Mouse (Mus musculus) kidney, embryonic 16.5 days (tissue): Measurements from ENCODE around the gene Fbxo31. TPM values are rescaled to one million over a fixed set of nuclear protein-coding genes. Genes with fewer than 3 reads are reported as not detected.

Source experiments
- ATAC-seq: fragments of 200-750 bp; cut with Nextera tagmentation; 2 replicates; pipeline ENCODE4 v1.8.0; 2017; ENCODE audit warnings: moderate TSS enrichment; ENCODE audit not compliant: low FRiP score, low TSS enrichment
- H3K27ac ChIP-seq: fragments of 300-500 bp; sonication (generic); 2 replicates; pipeline ENCODE4 v1.5.1; 2014; ENCODE audit warnings: low read length
- H3K27me3 ChIP-seq: fragments of 300-500 bp; sonication (generic); 2 replicates; pipeline ENCODE4 v1.6.1; 2014; ENCODE audit warnings: low read length, control low read depth, mixed read lengths; ENCODE audit not compliant: insufficient read depth
- H3K36me3 ChIP-seq: fragments of 300-500 bp; sonication (generic); 2 replicates; pipeline ENCODE4 v1.6.1; 2014; ENCODE audit warnings: low read length, control low read depth, mixed read lengths; ENCODE audit not compliant: insufficient read depth
- H3K4me1 ChIP-seq: fragments of 300-500 bp; sonication (generic); 2 replicates; pipeline ENCODE4 v1.6.1; 2014; ENCODE audit warnings: low read length, control low read depth, mixed read lengths; ENCODE audit not compliant: insufficient read depth
- H3K4me2 ChIP-seq: fragments of 300-500 bp; sonication (generic); replicated peaks from 2 replicates; pipeline ENCODE4 v1.6.1; 2014; ENCODE audit warnings: low read depth, low read length
- H3K4me3 ChIP-seq: fragments of 300-500 bp; sonication (generic); 2 replicates; pipeline ENCODE4 v1.5.1; 2014; ENCODE audit warnings: mild to moderate bottlenecking, low read length
- H3K9ac ChIP-seq: fragments of 300-500 bp; sonication (generic); replicated peaks from 2 replicates; pipeline ENCODE4 v1.6.1; 2014; ENCODE audit warnings: low read length
- H3K9me3 ChIP-seq: fragments of 300-500 bp; sonication (generic); 2 replicates; pipeline ENCODE4 v1.6.1; 2016; ENCODE audit warnings: low read length, control low read depth
- WGBS: fragments of 180-500 bp; shearing (Covaris S2); extraction: QIAGEN DNeasy Blood & Tissue Kit; methylation state at CpG from one replicate; pipeline ENCODE4 v1.1.7; 2014; 5-methylcytosine and 5-hydroxymethylcytosine counted together
- polyA plus RNA-seq: library from polyadenylated mRNA; unstranded; fragments of >200 nt; fragmentation: Nextera tagmentation; extraction: Ambion mirVana; gene quantifications from 2 replicates; pipeline ENCODE4 v1.2.1, GENCODE M21; 2015

The Fbxo31 gene
- polyA plus RNA-seq, 1 experiment from 2014 or later = 14.7 TPM

DNA sequence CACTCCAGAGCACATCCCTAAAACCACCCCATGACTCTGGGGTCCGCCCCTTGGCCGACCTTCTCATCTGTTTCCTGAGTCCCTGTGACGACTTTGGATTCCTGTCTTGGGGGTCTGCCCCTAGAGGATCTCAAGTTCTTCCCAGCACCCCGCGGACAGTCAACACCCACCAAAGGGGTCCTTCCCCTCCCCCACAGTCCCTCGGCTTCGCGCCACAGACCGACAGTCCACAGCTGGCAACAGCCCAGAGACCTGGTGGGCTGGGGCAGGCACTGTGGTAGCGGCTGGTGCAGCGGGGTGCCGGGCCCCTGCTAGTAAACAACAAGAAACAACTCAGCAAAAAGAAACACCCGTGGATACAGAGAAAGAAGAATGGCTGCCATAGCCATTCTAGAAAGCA is 35.7 kb downstream of the Fbxo31 start:
- peaks cover 3% of the 10 kb centered on the region; the same call in 1 of the 2 replicates for H3K27me3 ChIP-seq
- no peak overlapping the region for H3K27ac ChIP-seq
- no peak overlapping the region for H3K9ac ChIP-seq
- no peak overlapping the region for H3K4me3 ChIP-seq
- peaks cover 3% of the 10 kb centered on the region for H3K9me3 ChIP-seq
- no peak overlapping the region for H3K4me2 ChIP-seq
- ATAC-seq = no peak
- H3K4me1 ChIP-seq = no peaks in the 10 kb centered on the region
- 57% methylated on average over 13 of the region's 13 CpGs for WGBS
- no peaks in the 10 kb centered on the region for H3K36me3 ChIP-seq

DNA sequence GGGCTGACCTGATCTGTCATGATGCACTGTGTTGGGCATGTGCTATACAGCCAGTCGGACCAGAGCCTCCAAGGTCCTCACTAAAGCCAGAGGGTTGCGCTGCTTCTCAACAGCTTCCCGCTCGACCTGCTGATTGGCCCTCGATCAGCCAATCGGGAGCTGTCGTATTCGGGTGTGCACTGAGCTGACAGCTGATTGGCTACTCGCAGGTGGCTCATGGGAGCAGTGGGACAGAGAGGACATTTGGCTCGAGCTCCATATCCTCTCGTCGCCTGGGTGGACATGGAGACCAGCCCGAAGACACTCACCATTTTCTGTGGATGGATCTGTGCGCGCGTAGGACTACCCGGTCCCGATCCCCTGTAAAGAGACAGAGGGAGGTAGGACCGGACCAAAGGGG is 36.7 kb downstream of the Fbxo31 start:
- WGBS = 82% methylated on average over 19 of the region's 19 CpGs
- Histone ChIP-seq H3K4me2 (no peak overlapping the region), H3K27me3 (peaks cover 3% of the 10 kb centered on the region; the same call in 1 of the 2 replicates), H3K4me3 (no peak overlapping the region), H3K27ac (no peak overlapping the region), H3K9me3 (peaks cover 3% of the 10 kb centered on the region), H3K36me3 (no peaks in the 10 kb centered on the region), H3K4me1 (no peaks in the 10 kb centered on the region), H3K9ac (no peak overlapping the region)
- ATAC-seq = no peak

DNA sequence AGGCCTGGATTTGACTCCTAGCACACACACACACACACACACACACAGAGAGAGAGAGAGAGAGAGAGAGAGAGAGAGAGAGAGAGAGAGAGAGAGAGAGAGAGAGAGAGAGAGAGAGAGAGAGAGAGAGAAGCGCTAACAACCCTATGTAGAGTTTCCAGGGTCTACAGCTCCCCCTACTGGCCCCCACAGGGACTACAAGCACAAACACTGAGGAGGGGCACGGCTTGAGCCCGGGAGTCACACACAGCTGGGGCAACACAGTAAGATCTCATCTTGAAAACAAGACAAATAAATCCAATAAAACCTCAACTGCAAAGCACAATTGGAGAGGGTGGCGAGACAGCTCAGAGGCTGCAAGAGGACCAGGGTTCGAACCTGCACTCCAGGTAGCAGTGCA is 46.2 kb downstream of the Fbxo31 start:
- no peak overlapping the region for H3K9ac ChIP-seq
- H3K4me2 ChIP-seq = no peak overlapping the region
- H3K27ac ChIP-seq = no peak overlapping the region
- H3K27me3 ChIP-seq = no peaks in the 10 kb centered on the region
- no peaks in the 10 kb centered on the region for H3K4me1 ChIP-seq
- WGBS = 46% methylated on average over 5 of the region's 5 CpGs
- H3K4me3 ChIP-seq = no peak overlapping the region
- ATAC-seq = no peak
- no peaks in the 10 kb centered on the region for H3K9me3 ChIP-seq
- H3K36me3 ChIP-seq = no peaks in the 10 kb centered on the region

DNA sequence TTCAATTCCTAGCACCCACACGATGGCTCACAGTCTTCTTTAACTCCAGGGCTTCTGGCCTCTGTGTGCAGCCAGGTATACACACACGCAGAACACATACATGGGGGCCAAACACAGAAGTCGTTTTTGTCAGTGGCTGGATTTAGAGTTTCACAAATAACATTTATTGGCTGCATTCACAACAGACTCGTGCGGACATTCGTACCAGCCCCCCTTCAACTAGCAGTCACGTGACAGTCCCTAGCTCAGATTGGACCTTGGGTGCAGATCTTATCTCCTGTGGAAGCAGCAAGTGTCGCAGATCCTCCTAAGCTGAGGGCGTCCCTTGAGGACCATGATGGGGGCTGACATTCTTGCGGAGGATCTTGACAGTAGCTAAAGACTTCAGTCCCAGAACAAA is 48.0 kb downstream of the Fbxo31 start:
- Histone ChIP-seq H3K27me3 (no peaks in the 10 kb centered on the region), H3K4me2 (no peak overlapping the region), H3K4me3 (no peak overlapping the region), H3K36me3 (no peaks in the 10 kb centered on the region), H3K4me1 (peaks cover 6% of the 10 kb centered on the region; the same call in 1 of the 2 replicates), H3K9ac (no peak overlapping the region), H3K9me3 (no peaks in the 10 kb centered on the region), H3K27ac (no peak overlapping the region)
- no peak for ATAC-seq
- WGBS = 74% methylated on average over 10 of the region's 10 CpGs

DNA sequence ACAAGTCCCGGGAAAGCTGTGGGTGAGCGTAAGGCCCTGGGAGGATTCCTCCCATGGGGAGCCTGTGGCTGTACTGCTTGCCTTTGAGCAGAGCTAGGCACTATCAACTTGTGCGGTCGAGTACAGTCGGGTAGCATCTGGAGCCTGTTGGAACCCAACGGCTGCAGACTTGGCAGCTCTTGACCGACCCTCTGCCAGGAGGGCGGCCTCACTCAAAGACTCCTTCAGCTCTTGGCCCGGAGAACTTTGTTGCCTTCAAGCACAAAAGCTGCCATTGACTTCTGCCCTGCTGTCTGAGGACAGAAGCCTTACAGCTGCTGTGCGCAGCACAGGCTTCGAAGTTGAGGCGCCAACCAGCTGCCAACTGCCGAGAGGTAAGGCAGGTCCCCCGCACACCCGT is 49.8 kb downstream of the Fbxo31 start:
- Histone ChIP-seq H3K36me3 (no peaks in the 10 kb centered on the region), H3K4me1 (peaks cover 6% of the 10 kb centered on the region; the same call in 1 of the 2 replicates), H3K4me2 (no peak overlapping the region), H3K4me3 (no peak overlapping the region), H3K27me3 (no peaks in the 10 kb centered on the region), H3K9me3 (no peaks in the 10 kb centered on the region), H3K9ac (no peak overlapping the region), H3K27ac (peak overlapping the region; percentile 35)
- 68% methylated on average over 15 of the region's 15 CpGs for WGBS
- ATAC-seq = 0 out of 2 replicates have a peak, but pooled peaks have one; percentile 36

DNA sequence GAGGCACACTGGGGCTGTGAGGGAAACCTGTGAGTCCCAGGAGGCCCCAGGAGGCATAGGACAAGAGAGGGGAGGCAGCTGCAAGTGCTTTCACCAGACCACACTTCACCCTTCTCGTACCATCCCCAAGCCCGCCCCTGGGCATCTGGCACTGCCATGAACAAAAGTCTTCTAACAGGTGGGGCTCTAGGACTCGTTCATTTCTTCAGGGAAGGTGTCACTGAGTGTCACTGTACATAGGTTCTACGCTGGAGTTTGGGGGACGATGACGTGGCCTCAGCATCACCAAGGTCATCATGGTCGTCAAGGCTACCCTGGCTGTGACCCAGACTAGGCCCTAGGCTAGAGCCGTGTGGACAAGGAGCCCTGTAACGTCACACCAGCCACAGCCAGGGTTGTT is 50.9 kb downstream of the Fbxo31 start:
- Histone ChIP-seq H3K9me3 (no peaks in the 10 kb centered on the region), H3K4me3 (no peak overlapping the region), H3K4me2 (no peak overlapping the region), H3K9ac (no peak overlapping the region), H3K4me1 (peaks cover 6% of the 10 kb centered on the region; the same call in 1 of the 2 replicates), H3K27me3 (no peaks in the 10 kb centered on the region), H3K27ac (no peak overlapping the region), H3K36me3 (no peaks in the 10 kb centered on the region)
- no peak for ATAC-seq
- WGBS = 90% methylated on average over 9 of the region's 9 CpGs

DNA sequence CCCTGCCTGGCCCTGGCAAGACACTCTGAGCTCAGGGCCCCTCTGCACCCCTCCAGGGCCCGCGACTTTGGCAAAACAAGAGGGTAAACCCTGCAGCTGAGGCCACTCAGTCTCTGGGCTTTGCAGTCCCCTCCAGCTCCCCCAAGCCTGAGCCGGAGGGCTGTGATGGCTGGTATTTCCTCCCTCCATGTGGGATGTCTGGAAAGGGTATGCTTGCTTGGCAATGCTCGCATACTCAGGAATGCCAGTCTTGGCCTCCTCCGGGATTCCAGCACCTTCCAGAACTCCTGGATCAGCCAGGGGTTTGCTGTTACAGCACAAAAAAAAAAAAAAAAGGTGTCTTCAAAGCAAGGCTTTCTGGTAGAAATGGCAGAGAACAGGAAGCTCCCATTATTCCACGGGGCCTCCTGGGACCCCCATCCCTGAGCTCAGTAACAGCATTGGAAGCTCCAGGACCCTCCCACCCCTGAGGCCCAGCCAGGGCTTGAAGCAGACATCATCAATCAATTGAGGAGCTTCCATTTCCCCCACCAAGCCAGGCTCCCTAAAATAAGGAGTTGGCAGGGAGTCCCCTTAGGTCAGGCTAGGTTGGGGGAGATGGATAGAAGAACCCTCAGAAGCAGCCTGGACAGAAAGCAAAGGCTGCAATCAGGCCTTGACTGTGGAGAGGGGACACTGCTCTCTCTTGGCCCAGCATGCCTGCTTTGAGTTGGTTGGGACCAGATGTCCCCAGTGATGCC is 51.6 kb downstream of the Fbxo31 start:
- Histone ChIP-seq H3K9me3 (no peaks in the 10 kb centered on the region), H3K27ac (peak overlapping the region; percentile 34; the same call in 1 of the 2 replicates)

DNA sequence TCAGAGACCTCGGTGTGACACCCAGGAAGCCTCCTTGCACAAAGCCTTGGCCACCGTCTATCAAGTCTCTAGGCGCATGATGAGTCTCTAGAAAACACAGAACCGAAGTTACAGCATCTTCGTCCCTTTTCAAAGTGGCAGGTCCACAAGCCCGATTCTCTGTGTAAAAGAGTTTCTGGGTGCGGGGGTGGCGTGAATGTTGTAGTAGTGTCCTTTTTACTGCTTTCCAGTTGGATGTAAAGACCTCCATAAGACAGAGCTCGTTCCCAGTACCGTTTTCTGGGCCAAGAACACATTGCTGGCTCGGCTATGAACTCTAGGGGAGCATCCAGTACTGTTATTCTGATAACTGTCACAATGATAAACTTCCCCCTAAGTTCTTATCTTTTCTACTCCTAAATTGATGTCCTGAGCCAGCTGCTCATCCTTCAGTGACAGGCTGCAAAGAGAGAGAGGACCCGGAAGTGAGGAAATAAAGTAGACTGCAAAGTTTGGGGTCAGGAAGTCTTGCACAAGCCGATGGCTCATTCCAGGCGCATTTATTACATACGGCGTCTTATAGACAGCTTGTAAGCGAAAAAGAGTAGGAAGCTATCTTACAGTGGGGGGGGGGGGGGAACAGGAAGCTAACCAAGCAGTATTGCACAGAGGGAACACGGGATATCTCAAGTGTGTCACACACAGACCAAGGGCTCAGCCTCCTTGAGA is 53.3 kb downstream of the Fbxo31 start:
- Histone ChIP-seq H3K4me3 (no peak overlapping the region), H3K4me1 (peaks cover 14% of the 10 kb centered on the region; the same call in 1 of the 2 replicates), H3K27ac (0 out of 2 replicates have a peak overlapping the region, but pooled peaks have one; percentile 40), H3K9ac (no peak overlapping the region), H3K9me3 (no peaks in the 10 kb centered on the region), H3K27me3 (no peaks in the 10 kb centered on the region), H3K4me2 (no peak overlapping the region), H3K36me3 (no peaks in the 10 kb centered on the region)
- ATAC-seq = no peak
- 69% methylated on average over 18 of the region's 18 CpGs for WGBS

More for the DNA sequence above, 51.6 kb downstream of the Fbxo31 start:
- H3K4me3 ChIP-seq = no peak overlapping the region
- H3K27me3 ChIP-seq = no peaks in the 10 kb centered on the region
- H3K36me3 ChIP-seq = no peaks in the 10 kb centered on the region
- H3K4me2 ChIP-seq = no peak overlapping the region
- no peak; the same call in 1 of the 2 replicates for ATAC-seq
- peaks cover 10% of the 10 kb centered on the region; the same call in 1 of the 2 replicates for H3K4me1 ChIP-seq
- 45% methylated on average over 6 of the region's 6 CpGs for WGBS
- peak overlapping the region; percentile 40; the same call in 1 of the 2 replicates for H3K9ac ChIP-seq

DNA sequence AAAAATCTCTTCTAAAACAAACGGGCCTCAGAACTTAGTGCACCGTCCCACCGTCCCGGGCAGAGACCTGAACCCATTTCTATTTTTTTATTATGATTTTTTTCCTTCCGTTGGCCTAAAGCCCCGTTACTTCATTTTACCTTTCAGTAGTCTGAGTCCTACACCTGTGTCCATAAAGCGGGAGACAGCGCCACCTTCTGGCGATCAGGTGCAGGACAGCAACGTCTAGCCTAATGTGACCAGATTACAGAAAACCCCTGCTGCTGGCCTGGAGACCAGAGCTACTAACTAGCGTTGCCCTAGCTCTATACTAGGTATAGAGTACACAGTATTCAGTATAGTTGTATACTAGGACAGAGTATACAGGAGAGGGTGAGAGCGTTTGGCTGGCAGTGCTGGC is 65.2 kb downstream of the Fbxo31 start:
- no peak overlapping the region for H3K4me3 ChIP-seq
- H3K9me3 ChIP-seq = no peaks in the 10 kb centered on the region
- H3K27ac ChIP-seq = no peak overlapping the region
- peaks cover 5% of the 10 kb centered on the region for H3K4me1 ChIP-seq
- H3K9ac ChIP-seq = no peak overlapping the region
- 3% methylated on average over 12 of the region's 12 CpGs for WGBS
- no peaks in the 10 kb centered on the region for H3K36me3 ChIP-seq
- ATAC-seq = peak; percentile 77
- no peak overlapping the region for H3K4me2 ChIP-seq
- H3K27me3 ChIP-seq = peaks cover 6% of the 10 kb centered on the region; the same call in 1 of the 2 replicates

DNA sequence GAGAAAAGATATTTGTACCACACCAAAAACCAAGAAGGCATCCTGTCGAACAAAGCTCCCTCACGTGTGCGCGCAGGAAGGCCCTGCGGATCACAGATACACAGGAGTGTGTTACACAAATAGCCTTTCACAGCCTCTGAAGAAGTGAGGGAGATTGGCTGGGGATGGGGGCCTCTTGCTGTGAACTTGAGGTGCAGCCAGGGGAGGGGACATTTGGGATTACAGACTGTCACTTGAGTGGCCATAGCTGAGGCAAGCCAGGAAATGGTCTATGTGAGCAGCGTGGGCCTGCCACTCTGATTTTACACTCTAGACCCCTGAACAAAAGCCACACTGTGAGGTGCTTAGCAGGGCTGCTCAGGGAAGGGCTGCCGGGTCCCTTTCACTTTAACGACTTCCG is 66.9 kb downstream of the Fbxo31 start:
- no peak for ATAC-seq
- H3K27me3 ChIP-seq = peaks cover 6% of the 10 kb centered on the region; the same call in 1 of the 2 replicates
- H3K4me2 ChIP-seq = no peak overlapping the region
- peaks cover 5% of the 10 kb centered on the region for H3K4me1 ChIP-seq
- H3K9me3 ChIP-seq = no peaks in the 10 kb centered on the region
- no peaks in the 10 kb centered on the region for H3K36me3 ChIP-seq
- H3K4me3 ChIP-seq = no peak overlapping the region
- no peak overlapping the region for H3K27ac ChIP-seq
- no peak overlapping the region for H3K9ac ChIP-seq
- WGBS = 57% methylated on average over 9 of the region's 9 CpGs
